Mouse (Mus musculus): ENCODE measurements around the gene Trim14.

Trim14 gene

DNA sequence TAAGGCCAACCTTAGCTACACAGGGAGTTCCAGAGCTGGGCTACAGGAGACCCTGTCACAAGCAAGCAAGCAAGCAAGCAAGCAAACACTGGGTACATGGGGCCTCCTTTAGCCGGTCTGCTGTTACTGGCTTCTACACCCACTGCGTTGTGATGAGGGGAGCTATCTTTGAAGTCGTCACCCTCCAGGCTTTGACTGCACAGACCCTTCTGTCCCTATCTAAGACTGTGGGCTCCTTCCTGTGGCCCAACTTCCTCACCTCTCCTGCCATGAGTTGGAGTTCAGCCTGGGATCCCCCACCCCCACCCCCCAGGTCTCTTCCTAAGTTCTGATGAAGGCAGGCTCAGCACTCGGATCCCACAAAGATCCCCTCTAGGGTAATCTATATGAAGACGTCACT lies 26.1 kb upstream of the Trim14 start:
- DNase-seq (ENCODE audit: low spot score) = no peak

GRCm38 (mm10) chr4:46560069-46560705 lies 24.2 kb upstream of the Trim14 start:
- DNase-seq (ENCODE audit: low spot score) = no peak

DNA sequence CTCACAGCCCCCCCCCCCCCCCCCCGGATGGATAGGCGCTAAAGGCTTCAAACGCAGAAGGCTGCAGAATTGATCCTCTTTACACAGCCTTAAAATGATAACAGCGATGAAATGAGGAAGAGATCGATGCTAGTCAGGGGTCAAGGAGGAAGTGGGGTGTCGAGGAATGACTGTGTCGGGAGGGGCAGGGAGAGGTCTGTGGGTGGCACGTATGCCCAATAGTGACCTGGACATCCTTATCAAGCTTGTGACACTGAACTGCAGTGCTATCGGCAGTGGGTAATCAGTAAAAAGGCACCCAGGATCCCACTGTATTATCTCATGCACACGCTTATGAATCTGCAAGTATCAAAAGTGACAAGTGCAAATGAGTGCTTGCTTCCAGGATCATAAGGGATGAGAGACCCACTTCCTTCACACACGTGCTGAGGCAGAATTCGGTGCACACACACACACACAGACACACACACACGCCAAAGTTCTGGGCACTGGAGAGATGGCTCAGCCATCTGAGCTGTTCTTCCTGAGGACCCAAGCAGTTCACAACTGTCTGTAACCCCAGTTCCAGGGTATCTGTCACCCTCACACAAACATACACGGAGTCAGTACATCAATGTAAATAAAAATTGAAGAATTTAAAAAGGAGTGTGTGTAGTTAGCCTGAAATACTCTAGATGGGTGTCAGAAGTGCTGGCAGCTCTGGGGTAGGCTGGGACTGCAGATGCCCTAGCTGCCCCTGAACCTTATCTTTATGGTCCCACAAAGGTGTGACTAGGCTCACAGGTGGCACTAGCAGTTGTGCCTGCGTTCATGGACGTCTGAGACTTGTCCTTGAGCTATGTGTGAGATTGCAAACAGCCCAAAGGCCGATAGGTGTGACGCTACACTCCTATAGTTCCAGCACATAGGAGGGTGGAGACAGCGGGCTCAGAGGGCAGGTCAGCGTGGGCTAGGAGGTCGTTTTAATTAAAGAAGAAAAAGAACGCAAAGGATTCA lies 23.0 kb upstream of the Trim14 start:
- DNase-seq (ENCODE audit: low spot score) = no peak

GRCm38 (mm10) chr4:46556933-46557332 lies 21.0 kb upstream of the Trim14 start:
- DNase-seq (ENCODE audit: low spot score) = no peak

GRCm38 (mm10) chr4:46555762-46556161 lies 19.8 kb upstream of the Trim14 start:
- no peak for DNase-seq (ENCODE audit: low spot score)

DNA sequence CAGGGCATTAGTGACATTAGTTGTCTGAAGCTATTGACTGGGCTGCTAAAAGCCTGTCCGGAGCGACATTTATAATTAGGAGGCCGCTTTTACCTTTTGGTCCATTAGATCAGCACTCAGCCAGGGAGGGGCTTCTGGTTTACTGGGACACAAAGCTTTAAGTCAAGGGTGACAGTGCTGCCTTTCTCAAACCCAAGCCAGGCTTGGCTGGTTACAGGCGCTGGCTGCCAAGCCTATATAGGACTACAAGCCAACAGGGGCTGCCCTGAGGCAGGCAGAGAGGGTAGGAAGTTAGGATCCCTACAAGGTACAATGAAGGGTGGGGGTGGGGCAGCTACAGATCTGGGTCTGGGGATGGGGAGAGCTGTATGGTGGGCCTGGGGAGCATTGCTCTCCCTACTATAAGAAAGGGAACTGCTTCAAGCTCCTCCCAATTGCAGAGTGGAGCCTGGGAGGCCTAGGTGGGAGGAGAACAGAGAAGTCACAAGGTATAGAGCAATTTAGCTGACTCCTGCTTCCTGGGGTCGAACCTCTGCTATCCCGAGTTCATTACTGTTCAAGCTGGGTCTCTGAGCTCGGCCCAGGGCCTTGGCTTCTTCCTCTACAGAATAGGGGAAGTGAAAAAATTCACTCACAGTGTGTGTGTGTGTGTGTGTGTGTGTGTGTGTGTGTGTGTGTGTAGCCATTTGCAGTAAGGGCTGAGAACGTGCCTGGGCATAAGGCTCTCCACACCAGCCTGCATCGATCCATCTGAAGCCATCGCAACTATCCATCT lies 18.5 kb upstream of the Trim14 start:
- DNase-seq (ENCODE audit: low spot score) = no peak

DNA sequence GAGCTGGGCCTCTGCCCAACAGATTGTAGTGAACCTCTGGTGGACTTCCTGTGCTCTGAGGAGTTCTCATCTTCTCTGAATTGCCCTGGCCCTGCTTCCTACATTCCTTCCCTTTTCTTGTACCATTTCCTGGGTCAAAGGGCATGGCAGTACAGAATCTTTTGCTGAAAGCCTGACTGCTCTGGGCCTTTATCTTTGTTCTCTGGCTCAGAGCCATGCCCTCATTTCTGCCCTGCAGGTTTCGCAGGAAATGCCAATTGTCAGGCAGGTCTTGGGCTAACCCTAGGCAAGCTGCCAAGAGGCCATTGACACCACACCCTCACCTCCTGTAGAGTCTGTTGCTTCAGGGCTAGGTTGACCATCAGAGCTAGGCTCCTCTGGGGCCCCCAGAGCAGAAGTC lies 17.9 kb upstream of the Trim14 start:
- DNase-seq (ENCODE audit: low spot score) = peak; percentile 79

DNA sequence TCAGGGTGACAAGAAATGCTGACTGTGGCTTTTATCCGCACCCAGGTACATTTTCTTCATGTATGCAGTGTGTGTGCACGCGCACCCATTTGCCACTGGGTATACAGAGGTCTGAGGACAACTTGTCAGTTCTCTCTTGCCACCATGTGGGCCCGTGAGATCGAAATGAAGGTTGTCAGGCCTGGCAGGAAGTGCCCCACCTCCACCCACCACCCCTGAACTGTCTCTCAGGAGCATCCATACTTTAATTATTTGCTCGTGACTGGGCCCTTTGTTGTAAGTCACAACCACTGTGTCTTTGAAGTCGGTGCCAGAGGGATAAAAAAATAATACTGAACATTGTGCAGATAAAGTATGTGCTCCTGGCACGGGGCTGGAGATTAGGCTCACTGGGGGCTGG lies 14.5 kb upstream of the Trim14 start:
- no peak for DNase-seq (ENCODE audit: low spot score)

- no peak for DNase-seq (ENCODE audit: low spot score)
Measured at GRCm38 (mm10) chr4:46549979-46550378, 14.0 kb upstream of the Trim14 start.

DNA sequence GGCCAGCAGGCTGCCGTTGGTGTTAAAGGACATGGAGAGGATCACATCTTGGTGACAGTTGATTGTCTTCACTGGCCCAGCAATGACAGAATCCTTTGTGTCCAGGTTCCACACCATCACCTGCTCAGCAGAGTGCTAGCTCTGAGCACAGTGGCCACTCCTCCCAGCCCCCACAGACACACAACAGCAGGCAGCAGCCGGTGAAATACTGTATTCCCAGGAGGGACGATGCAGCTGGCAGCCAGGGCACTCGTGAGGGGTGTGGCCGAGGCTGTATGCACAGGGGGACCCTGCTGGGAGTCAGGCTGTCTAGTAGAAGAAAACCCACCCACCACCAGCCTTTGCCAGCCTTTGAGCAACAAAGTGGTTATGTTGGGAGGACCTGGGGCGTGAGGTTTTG lies 10.8 kb upstream of the Trim14 start:
- DNase-seq (ENCODE audit: low spot score) = no peak

GRCm38 (mm10) chr4:46545498-46545897 lies 9.6 kb upstream of the Trim14 start:
- no peak for DNase-seq (ENCODE audit: low spot score)

DNA sequence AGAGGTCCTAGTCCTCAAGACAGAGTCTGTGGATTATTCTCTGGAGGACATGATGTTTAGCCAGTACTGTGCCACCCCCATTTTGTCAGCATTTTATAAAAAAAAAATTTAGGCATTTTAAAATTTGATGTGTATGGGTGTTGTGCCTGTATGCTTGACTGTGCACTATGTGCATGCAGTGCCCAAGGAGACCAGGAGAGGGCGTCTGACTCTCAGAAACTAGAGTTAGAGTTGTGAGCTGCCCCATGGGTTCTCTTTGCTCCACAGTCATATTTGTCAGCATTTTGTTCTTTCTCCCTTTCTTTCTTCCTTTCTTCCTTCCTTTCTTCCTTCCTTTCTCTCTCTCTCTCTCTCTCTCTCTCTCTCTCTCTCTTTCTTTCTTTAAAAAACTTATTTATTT lies 8.4 kb upstream of the Trim14 start:
- DNase-seq (ENCODE audit: low spot score) = no peak

- no peak for DNase-seq (ENCODE audit: low spot score)
Measured at GRCm38 (mm10) chr4:46543366-46544050, 7.6 kb upstream of the Trim14 start.

- no peak for DNase-seq (ENCODE audit: low spot score)
Measured at GRCm38 (mm10) chr4:46541707-46542106, 5.8 kb upstream of the Trim14 start.

- DNase-seq (ENCODE audit: low spot score) = no peak
Measured at GRCm38 (mm10) chr4:46539167-46539566, 3.2 kb upstream of the Trim14 start.

DNA sequence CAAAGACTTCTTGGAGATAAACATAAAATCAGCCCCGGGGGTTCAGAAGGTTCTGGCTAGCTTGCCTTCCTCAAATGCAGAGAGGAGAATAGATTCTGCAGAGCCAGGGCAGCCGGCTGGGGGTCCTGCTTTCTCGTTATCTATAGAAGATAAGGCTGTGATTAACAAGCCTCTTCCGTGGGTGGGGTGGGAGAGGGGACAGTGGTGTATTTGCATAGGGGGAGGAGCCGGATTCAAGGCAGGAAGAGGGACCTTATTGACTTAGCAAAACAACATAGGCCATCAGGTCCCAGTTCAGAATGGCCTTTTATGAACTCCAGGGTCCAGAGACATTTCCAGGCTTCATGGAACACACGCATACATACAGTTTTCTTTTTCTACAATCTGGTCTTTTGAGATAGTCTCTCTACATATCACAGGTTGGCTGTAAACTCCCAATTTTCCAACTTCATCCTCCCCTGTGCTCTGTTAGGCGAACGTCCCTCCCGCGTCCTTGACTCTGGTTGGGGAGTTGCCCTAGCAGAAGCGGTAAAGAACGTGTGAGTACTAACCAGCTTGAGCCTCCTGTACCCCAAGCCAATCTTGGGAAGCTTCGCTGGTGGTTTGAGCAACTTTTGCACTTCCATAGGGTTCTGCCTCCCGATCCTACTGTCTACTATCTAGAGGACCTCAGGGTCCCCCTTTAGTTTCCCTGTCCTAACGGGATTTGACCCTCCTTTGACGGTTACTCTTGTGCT lies 679 bp downstream of the Trim14 start:
- DNase-seq (ENCODE audit: low spot score) = no peak

DNA sequence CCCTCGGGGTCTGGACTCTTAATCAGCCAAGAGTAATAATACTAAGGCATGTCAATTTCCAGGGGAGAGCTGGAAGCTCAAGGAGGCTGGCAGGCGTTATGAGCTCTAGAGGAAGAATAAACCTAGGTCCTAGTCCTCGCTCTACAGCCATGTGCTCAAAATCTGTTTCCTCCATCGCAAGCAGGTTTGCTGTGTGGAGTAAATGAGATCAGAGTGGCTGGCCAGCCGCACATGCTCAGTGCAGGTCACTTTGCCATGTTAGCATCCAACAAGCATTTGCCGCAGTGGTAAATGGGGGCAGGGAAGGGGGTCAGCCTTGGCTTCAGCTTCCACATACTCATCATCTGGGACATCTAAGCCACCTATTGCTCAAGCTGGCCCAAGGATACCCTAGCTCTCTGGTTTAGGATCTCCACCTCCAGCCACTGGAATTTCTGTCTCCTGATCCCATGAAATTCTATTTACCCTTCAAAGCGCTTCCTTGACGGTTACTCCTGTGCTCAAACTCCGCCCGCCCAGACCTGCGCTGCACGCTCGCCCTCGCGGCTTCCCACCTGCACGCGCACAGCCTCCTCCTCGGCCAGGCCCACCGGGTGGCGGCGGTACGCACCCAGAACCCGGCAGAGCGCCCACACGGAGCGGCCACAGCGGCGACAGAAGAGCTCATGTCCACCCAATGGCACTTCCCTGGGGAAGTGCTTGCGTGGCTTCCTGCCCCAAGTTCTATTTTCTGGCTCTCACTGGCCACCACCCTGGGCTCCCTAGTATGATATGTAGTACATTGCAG lies 1.8 kb downstream of the Trim14 start:
- no peak for DNase-seq (ENCODE audit: low spot score)

DNA sequence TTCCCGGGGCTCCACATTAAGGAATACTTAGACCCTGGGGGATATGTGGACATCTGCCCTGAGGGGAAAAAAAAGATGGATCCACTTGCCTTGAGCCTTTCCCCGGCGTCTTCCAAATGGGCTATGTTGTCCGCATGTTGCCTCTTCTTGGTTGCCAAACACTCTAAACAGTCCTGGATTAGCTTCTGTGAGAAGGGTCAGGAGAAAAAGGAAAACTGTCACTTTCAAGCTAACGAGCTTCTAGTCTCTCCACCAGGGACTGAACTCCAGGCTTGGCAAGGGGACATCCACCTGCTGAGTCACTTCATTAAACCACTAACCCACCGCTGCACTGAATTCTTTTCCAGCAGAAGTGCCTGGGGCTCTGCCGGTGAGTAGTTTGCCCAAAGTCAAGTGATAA lies 3.0 kb downstream of the Trim14 start:
- DNase-seq (ENCODE audit: low spot score) = no peak

GRCm38 (mm10) chr4:46532511-46532910 lies 3.4 kb downstream of the Trim14 start:
- DNase-seq (ENCODE audit: low spot score) = no peak

DNA sequence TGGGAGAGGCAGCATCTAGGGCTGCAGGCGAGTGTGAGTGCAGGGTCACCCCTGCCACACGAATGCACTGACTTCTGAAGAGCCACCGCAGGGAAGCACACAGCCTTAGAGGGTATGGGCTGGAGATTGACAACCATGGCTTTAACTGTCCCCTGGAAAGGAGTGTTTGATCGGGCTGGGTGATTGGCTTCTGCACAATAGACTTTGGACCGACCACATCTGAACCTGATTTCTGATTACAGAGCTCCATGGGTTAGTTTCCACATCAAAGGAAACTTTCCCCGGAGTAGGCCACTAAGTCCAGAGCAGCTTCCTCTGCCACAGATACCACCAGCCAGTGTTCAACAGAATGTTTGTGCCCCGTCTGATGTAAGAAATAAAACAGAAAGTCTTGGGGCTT lies 6.2 kb downstream of the Trim14 start:
- no peak for DNase-seq (ENCODE audit: low spot score)

- no peak for DNase-seq (ENCODE audit: low spot score)
Measured at GRCm38 (mm10) chr4:46527558-46527926, 8.4 kb downstream of the Trim14 start.

All from urinary bladder, postnatal 25 days (tissue).